Mouse (Mus musculus) kidney, adult 2 months (tissue): ENCODE results near the gene Hoxc8. TPM values are rescaled to one million over a fixed set of nuclear protein-coding genes. Genes with fewer than 3 reads are reported as not detected.

Source experiments
- DNase-seq: peaks from one replicate; pipeline ENCODE4 v3.0.0; 2021
- H3K27ac ChIP-seq: fragments of 200-500 bp; 2 replicates; pipeline ENCODE4 v1.5.1; 2012; ENCODE audit warnings: low read depth, low read length, control low read depth, inconsistent platforms; ENCODE audit not compliant: insufficient read depth
- H3K27me3 ChIP-seq: fragments of 200-500 bp; replicated peaks from 2 replicates; pipeline ENCODE4 v1.6.1; 2012; ENCODE audit warnings: mild to moderate bottlenecking, moderate library complexity, low read length, inconsistent platforms; ENCODE audit not compliant: control insufficient read depth, insufficient read depth
- H3K36me3 ChIP-seq: fragments of 200-500 bp; 2 replicates; pipeline ENCODE4 v1.6.1; 2012; ENCODE audit warnings: mild to moderate bottlenecking, moderate library complexity, low read length, inconsistent platforms; ENCODE audit not compliant: control insufficient read depth, insufficient read depth
- H3K4me1 ChIP-seq: fragments of 200-500 bp; 2 replicates; pipeline ENCODE4 v1.6.1; 2011; ENCODE audit warnings: low read length; ENCODE audit not compliant: control insufficient read depth, insufficient read depth
- H3K4me3 ChIP-seq: fragments of 200-500 bp; 2 replicates; pipeline ENCODE4 v1.5.1; 2011; ENCODE audit warnings: mild to moderate bottlenecking, low read depth, low read length, control low read depth; ENCODE audit not compliant: insufficient read depth
- CTCF ChIP-seq: fragments of 200-500 bp; conservative IDR thresholded peaks from 2 replicates; pipeline ENCODE4 v1.5.1; 2011; ENCODE audit warnings: low read depth, mild to moderate bottlenecking, control low read depth, low read length, moderate library complexity, mixed read lengths; ENCODE audit not compliant: insufficient read depth, insufficient read length
- POLR2A ChIP-seq: fragments of 200-500 bp; IDR thresholded peaks from one replicate; pipeline ENCODE4 v1.6.1; 2011; ENCODE audit warnings: low read depth, low read length, control low read depth
- WGBS: fragments of 180-500 bp; shearing (Covaris S2); methylation state at CpG from one replicate; pipeline ENCODE4 v1.1.7; 2018; 5-methylcytosine and 5-hydroxymethylcytosine counted together
- polyA plus RNA-seq: library from polyadenylated mRNA; depleted of rRNA; stranded (reverse); fragments of >200 nt; gene quantifications from 2 replicates; pipeline ENCODE4 v1.2.3, GENCODE M21; 2012

The Hoxc8 gene
- polyA plus RNA-seq, 1 experiment, result 4.0 TPM

DNA sequence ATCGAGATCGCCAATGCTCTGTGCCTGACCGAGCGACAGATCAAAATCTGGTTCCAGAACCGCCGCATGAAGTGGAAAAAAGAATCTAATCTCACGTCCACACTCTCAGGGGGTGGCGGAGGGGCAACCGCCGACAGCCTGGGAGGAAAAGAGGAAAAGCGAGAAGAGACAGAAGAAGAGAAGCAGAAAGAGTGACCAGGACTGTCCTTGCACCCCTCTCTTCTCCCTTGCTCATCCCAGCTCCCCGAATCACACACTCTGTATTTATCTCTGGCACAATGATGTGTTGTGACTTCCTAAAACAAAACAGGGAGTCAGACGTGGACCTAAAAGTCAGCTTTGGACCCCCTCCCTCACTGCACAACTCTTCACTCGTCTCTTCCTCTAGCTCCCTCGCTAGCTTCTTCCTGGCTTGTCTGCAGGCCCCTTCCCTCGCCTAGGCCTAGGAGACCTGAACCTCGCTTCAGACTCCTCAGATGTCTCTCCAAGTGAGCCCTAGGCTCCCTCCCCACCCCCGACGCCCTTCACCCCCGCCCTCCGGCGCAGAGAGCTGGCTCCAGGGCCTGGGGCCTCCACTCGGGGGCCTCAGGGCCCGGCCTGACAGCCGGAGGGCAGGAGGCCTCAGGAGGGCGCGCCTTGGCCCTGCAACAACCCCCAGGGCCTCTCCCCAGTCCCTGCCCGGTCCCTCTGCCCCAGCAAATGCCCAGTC is 20.6 kb downstream of the Hoxc8 start:
- no peaks in the 10 kb centered on the region for H3K4me1 ChIP-seq
- no peak overlapping the region for H3K27ac ChIP-seq
- DNase-seq, result no peak
- TF ChIP-seq POLR2A (no peak), CTCF (no peak)
- no peak overlapping the region for H3K4me3 ChIP-seq
- H3K27me3 ChIP-seq, result 0 out of 2 replicates have a peak, but pooled peaks cover 2% of the 10 kb centered on the region
- H3K36me3 ChIP-seq, result no peaks in the 10 kb centered on the region
- 52% methylated on average over 28 of the region's 28 CpGs for WGBS

DNA sequence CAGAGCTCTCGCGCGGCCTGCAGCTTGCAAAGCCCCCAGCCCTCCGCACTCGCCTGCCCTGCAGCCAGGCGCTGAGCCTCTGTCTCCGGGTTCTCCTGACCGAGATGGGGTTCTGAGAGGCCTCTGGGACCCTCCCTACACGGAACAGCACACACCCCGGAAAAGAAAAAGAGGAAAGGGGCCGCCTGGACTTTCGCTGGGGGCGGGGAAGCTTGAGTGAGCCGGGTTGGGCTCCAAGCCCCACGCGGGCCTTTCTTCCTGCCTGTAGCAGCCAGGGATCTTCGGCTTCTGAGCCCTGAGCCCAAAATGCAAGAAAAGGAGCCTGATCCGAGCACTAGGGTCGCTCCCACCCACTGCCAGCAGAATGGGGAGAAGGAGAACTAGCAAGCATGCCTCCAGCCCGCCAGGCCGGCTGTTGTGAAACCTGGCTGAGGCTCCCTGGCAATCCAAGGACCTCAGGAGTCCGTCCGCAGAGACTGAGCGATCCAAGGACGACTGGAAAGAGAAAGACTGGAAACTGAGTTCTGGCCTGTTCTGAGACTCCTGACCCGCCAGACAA is 21.6 kb downstream of the Hoxc8 start:
- H3K4me3 ChIP-seq, result no peak overlapping the region
- no peak for TF ChIP-seq POLR2A
- no peak for TF ChIP-seq CTCF
- no peak overlapping the region for H3K27ac ChIP-seq
- DNase-seq, result no peak
- H3K4me1 ChIP-seq, result no peaks in the 10 kb centered on the region
- 0 out of 2 replicates have a peak, but pooled peaks cover 2% of the 10 kb centered on the region for H3K27me3 ChIP-seq
- no peaks in the 10 kb centered on the region for H3K36me3 ChIP-seq
- WGBS, result 54% methylated on average over 26 of the region's 26 CpGs

DNA sequence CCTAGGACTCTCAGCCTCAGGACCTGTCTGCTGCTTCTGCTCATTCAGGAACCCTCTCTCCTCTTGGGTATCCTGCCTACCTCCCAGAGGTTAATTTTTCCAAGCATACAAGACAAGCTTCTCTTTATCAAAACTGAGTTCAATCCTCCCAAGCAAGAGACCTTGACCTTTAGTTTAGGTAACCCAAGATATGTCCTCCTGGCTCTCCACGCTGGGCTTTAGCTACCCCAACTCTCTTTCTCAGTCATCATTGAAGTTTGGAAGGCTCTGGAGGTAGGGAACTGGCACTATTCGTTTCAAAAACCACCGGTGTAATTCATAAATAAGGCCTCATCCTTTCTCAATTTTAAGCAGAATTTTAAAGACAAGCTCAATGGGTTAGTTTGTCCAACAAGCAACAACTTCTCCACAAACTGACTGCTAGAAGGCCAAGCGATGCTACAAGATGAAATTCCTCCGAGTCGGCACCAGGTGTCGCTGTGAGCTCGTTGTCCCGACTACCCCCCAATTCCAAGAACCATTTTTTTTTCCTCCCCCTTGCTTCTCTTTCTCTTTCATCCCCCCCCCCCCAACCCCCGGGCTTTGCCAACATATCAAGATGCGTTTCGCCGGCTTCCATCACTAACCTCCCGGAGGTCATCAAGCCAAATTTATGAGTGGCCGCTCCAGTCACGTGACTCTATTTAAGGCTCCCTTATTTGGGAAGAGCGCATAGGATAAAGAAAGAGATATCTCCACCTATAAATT is 23.0 kb downstream of the Hoxc8 start:
- no peak overlapping the region for H3K27ac ChIP-seq
- H3K4me3 ChIP-seq, result peak overlapping the region; percentile 36
- H3K27me3 ChIP-seq, result 0 out of 2 replicates have a peak, but pooled peaks cover 2% of the 10 kb centered on the region

DNA sequence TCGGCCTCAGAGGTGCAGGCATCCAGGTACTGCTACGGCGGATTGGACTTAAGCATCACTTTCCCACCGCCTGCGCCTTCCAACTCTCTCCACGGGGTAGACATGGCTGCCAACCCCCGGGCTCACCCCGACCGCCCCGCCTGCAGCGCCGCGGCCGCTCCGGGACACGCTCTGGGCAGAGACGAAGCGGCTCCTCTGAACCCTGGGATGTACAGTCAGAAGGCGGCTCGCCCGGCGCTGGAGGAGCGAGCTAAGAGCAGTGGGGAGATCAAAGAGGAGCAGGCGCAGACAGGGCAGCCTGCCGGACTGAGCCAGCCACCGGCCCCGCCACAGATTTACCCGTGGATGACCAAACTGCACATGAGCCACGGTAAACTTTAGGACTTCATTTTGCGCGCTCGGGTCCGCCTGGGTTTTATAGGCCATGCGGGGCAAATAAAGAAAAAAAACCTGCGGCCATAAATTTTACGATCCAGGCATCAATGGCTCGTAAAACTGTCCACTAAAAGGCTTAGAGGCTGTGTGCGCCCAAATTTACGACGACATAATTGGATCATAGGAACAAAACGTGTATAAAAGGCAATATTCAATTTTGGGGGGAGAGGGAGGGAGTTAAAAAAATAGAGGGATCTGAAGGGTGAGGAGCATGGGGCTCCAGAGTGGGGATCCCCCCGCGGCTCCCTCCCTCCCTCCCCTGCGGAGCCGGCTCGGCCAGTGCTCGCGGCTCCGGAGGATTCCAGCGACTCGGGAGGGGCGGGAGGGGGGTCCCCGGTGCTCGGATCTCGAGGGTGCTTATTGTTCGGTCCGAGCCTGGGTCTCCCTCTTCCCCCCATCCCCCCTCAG is 24.0 kb downstream of the Hoxc8 start:
- Histone ChIP-seq H3K4me1 (no peaks in the 10 kb centered on the region), H3K36me3 (no peaks in the 10 kb centered on the region), H3K4me3 (peak overlapping the region; percentile 63), H3K27me3 (0 out of 2 replicates have a peak, but pooled peaks cover 2% of the 10 kb centered on the region), H3K27ac (0 out of 2 replicates have a peak overlapping the region, but pooled peaks have one; percentile 9)
- DNase-seq, result peak; percentile 60
- no peak for TF ChIP-seq POLR2A
- no peak for TF ChIP-seq CTCF
- 2% methylated on average over 57 of the region's 57 CpGs for WGBS

More for the DNA sequence above, 23.0 kb downstream of the Hoxc8 start:
- no peaks in the 10 kb centered on the region for H3K36me3 ChIP-seq
- WGBS, result 7% methylated on average over 17 of the region's 17 CpGs
- H3K4me1 ChIP-seq, result no peaks in the 10 kb centered on the region
- peak; percentile 85 for TF ChIP-seq CTCF
- TF ChIP-seq POLR2A, result no peak
- peak; percentile 67 for DNase-seq

DNA sequence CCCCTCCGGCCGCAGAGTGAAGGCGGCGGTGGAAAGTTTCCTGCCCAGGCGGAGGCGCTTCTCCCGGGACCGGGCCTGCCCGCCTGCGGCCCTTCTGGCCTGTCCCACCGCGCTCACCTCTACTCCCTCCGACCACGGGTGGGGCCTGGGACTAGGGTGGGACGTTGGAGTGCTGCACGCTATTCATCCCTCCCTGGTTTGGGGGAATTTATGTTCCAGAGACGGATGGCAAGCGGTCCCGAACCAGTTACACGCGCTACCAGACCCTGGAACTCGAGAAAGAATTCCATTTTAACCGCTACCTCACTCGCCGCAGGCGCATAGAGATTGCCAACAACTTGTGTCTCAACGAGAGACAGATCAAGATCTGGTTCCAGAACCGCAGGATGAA is 24.6 kb downstream of the Hoxc8 start:
- no peaks in the 10 kb centered on the region for H3K36me3 ChIP-seq
- no peak overlapping the region for H3K27ac ChIP-seq
- H3K27me3 ChIP-seq, result 0 out of 2 replicates have a peak, but pooled peaks cover 2% of the 10 kb centered on the region
- WGBS, result 32% methylated on average over 27 of the region's 28 CpGs
- peak overlapping the region; percentile 33; the same call in 1 of the 2 replicates for H3K4me3 ChIP-seq
- no peaks in the 10 kb centered on the region for H3K4me1 ChIP-seq
- DNase-seq, result no peak
- TF ChIP-seq CTCF (no peak), POLR2A (no peak)

DNA sequence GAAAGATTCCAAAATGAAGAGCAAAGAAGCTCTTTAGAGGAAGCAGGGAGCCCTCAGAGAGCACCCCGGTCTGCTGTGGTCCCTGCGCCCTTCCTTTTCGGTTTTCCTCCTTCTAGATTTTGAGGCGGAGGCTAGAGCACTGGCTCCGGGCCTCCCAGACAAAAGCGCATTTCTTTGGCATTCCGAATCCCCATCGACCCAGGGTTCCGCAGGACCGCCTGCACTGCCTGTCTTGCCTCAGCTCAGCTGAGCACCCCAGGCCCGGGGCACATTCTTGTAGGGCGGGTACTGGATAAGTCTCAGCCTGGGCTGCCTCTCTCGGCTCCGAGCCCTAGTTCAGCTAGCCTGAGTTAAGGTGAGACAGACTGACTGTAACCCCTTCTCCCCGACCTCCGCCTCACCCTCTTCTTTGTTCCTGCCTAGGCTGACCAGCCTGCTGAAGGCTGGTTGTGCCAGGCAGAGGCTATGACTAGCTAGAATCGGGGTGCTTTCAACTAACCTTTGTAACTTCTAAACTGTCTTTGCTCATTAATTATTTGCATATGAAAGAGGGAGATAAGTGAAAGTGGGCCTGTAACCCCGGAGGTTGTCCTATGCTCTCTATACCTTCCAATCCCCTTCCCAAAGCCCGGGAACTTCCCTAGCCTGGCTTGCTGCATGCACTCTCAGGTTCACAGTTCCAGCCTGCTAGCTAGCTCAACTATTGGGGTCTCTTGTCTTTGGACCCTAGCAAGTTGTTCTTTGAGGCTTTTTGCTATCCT is 25.2 kb downstream of the Hoxc8 start:
- no peak overlapping the region for H3K27ac ChIP-seq
- WGBS, result 70% methylated on average over 19 of the region's 19 CpGs
- no peaks in the 10 kb centered on the region for H3K4me1 ChIP-seq
- no peak for TF ChIP-seq POLR2A
- TF ChIP-seq CTCF, result no peak
- 0 out of 2 replicates have a peak, but pooled peaks cover 2% of the 10 kb centered on the region for H3K27me3 ChIP-seq
- DNase-seq, result no peak
- H3K36me3 ChIP-seq, result no peaks in the 10 kb centered on the region
- no peak overlapping the region for H3K4me3 ChIP-seq
